Mouse (Mus musculus) stomach, postnatal 0 days (tissue): Measurements from ENCODE around the gene Scn1b.

ENCODE experiments used
- CTCF ChIP-seq: IDR thresholded peaks from 2 replicates; pipeline ENCODE4 v1.5.1; 2016; ENCODE audit warnings: antibody characterized with exemption, low read depth, mild to moderate bottlenecking, moderate library complexity
- EP300 ChIP-seq: optimal IDR thresholded peaks from 2 replicates; pipeline ENCODE3; 2016; ENCODE audit warnings: antibody characterized with exemption

DNA sequence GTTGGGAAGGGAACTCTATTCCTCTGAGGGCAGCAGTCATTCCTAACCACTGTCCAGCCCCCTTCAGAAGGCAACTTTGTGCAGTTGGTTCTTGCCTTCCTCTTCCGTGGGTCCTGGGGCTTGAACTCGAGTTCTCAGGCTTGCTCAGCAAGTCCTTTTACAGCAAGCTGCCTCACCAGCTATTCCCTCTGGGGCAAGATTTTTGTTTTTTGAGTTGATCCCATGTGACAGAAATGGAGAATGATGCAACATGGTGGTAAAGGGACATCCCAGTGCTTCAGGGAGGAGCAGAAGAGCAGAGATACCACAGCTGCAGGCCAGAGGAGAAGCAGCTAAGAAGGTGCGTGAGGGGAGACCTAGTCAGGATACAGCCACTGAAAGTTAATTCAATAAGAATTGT is 48.3 kb upstream of the Scn1b start:
- TF ChIP-seq EP300 (no peak), CTCF (no peak)
